Mouse (Mus musculus) adrenal gland, adult 8-10 months (tissue): Measurements from ENCODE around the gene Lman1l. TPM values are rescaled to one million over a fixed set of nuclear protein-coding genes. Genes with fewer than 3 reads are reported as not detected.
A peak's percentile ranks its signal among the peaks of the same experiment; 100 is the strongest.

ENCODE experiments used
- DNase-seq: peaks from one replicate; pipeline ENCODE4 v3.0.0; 2022
- total RNA-seq, 4 experiments: library from RNA; stranded (reverse); gene quantifications; 2 replicates each; pipeline ENCODE4 v1.2.4; 2022

Lman1l gene
- total RNA-seq, 4 experiments from 2014 or later, result not detected

DNA sequence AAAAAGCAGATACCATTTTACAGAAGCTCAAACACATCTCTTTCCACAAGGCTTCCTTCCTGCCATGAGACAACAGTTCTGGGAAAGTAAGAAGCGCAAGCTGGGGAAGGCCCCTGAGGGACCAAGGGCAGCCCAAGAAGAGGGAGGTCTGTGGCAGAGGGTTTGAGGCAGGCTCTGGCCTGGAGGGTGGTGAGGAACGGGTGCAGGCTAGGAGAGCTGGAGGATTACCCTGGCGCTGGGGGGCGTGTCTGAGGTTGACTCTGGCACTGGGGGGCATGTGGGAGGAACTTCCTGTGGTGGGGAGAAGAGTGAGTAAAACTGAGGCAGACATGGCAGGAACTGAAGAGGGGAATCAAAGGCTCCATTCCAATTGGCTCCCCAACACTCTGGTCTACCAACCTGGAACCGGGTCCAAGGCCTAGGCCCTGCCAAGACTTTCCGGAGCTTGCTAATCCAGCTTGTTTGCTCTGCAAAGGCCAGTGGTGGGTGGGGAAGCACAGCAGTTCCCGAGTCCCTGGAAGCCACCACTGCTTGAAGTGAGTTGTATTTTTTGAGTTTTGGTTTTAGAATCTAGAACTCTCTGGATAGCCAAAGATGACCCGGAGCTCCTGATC, 2.9 kb downstream of the Lman1l start:
- no peak for DNase-seq

DNA sequence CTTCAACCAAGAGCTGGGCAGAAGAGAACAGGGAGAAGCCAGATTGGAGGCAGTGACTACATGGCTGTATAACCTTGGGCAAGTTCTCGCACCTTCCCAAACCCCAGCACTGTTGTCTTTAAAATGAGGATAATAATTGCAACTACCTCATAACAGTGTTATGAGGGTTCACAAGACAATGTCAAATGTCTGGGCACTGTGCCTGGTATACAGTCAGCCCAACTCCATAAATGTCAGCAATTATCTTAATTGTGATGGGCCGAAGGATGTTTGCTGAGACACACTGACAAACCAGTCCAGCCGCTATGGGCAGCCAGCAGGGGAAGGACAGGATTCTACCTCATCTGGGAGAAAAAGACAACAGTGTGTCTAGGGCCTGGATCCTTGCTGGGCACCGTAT, 5.8 kb downstream of the Lman1l start:
- DNase-seq, result no peak

- no peak for DNase-seq
Measured at GRCm38 (mm10) chr9:57613975-57614374, 6.6 kb downstream of the Lman1l start.

DNA sequence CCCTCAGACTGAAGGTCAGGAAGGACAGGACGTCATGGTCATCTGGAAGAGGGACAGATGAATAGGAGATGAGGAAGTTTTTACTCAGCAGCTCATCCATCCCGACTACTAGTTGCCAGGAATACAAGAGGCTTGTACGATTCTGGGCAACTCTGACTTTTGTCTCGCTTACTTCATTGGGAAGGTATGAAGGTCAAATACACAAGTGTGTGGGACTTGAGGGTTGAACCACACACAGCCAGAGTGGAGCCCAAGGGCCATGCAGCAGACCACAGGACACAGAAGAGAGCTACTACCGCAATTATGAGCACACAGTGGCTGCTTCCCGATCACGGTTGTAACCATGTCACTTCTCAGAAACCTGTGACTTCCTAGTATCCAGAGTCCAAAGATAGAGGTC, 8.0 kb downstream of the Lman1l start:
- no peak for DNase-seq

- no peak for DNase-seq
Measured at GRCm38 (mm10) chr9:57610359-57610826, 10.2 kb downstream of the Lman1l start.

DNA sequence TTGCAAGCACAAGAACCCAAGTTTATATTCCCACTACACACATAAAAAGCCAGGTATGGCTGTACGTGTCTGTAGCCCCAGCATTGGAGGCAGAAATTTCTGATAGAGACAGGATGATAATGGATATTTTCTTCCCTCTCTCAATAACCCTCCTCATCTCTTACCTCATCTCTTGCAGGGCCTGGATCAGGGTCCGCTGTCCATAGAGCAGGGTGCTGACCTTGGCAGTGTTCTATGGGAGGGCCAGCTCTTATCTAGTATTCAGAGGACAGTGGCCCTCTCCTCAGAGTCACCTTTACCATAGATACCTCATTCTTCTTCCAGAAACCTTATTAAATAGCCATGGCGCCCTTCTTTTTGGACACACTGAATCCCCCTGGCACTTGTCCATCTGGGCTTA, 10.8 kb downstream of the Lman1l start:
- DNase-seq, result no peak

DNA sequence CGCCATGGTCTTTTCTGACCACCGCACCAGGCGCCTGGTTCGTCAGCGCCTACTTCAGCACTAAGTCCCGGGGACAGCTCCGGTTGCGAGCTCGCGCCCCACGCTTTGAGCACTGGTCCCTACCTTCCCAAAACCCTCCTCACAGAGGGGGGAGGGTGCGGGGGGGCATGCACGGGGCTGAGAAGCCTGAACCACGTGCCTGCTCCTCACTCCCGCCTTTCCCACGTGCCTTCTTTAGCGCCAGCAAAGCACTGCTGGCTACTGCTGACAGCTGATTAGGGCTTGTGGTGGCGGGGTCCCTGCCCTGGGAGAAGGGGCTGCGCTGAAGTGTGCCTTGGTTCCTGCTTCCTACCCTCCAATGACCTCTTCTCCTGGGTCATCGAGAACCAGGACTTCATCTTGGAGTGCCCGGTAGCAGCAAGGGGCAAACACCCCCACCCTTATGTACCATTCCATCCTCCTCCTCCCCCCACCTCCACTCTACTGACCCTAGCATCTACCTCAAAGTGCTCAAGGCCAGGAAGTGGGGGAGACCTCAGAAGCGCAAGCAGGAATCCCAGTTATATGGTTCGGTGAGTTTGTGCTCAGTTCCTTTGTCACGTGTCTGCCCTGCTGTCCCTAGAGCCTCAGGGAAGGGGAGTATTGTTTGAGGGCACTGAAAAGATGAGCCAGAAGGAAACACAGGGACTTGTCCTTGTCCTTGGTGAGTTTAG, 14.3 kb downstream of the Lman1l start, which contains the start of gene Cplx3:
TSS of gene Cplx3 (minus strand) at position 143 of the 713 bp plus-strand sequence.
- no peak for DNase-seq

GRCm38 (mm10) chr9:57605503-57605902, 15.1 kb downstream of the Lman1l start:
- DNase-seq, result no peak

- no peak for DNase-seq
Measured at GRCm38 (mm10) chr9:57604875-57605274, 15.7 kb downstream of the Lman1l start.

GRCm38 (mm10) chr9:57602098-57602497, 18.5 kb downstream of the Lman1l start:
- no peak for DNase-seq

DNA sequence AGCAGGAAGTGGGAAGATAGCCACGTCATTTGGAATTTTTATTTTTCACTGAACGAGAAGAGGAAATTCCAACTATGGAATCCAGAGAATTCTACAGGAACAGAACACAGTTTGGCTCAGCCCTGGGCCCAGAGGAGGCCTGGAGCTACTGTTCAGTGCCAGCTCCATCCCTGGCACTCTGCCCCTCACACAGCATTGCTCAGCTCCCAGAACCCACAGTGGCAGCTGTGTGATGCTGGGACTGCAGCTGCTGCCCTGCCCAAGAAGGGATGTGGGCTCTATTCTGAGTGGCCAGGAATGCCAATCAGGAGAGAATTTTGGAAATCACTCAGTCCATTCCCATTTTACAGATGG, 19.2 kb downstream of the Lman1l start:
- DNase-seq, result no peak

DNA sequence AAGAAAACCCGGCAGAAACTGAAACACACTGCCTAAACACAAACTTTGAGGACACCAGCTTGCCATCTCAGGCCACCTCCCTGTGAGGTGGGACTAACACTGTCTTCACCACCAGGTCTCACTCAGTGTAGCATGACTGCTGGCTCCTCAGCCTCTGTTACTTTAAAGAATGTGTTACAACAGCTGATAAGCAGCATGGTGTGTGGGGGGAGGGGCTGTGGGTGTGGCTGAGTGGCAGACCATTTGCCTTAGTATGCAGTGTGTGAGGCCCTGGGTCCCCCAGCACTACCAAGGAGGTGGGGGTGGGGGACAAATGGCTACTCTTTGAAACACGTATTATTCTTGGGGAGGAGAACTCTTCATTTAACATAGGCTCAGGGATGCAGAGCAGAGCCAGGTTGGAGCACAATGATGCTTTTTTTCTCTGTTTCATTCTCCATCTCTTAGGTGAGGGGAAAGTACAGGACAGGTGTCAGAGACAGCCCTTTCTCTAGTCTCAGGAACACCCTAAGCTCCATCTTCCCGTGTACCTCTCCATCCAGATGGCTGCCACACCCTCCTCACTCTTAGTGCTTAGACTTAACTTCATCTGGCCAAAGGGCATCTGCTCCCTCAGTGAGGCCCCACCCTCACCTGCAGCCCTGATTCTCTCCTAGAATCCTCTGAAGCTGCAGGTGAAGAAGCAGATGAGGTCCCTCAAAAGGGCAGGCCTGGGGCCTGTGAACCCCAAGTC, 19.8 kb downstream of the Lman1l start:
- no peak for DNase-seq

DNA sequence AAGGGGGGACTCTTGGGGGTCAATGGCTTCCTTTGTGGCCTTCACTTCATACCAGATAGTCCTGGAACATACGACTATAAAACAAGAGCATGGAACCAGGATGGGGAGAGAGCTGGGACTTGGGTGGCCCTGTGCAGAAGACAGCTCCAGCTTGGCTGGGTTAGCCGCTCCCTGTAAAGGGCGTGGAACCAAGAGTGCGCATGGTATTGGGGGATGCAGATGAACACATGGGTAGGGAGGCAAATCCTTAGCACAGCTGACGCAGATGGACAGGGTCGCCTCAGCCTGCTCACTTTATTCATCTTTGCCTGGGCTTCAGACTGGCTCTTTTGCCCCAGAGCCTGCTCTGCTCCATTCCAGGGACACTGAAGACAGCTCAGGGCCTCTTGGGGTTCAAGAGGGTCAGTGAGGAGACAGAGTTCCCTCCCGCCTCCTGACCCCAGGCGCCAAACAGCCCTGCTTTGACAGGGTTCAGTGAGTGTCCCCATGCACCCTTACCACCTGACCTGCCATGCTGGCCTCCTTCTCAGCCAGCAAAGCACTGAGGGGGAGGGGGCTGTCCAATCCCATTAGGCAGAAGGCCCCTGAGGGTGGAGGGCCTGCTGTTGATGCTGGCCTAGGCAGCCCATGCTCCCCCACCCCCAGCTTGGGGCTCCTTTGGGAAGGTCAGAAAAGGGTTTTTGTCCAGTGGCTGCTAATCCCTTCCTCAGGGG, 21.6 kb downstream of the Lman1l start:
- DNase-seq, result no peak

DNA sequence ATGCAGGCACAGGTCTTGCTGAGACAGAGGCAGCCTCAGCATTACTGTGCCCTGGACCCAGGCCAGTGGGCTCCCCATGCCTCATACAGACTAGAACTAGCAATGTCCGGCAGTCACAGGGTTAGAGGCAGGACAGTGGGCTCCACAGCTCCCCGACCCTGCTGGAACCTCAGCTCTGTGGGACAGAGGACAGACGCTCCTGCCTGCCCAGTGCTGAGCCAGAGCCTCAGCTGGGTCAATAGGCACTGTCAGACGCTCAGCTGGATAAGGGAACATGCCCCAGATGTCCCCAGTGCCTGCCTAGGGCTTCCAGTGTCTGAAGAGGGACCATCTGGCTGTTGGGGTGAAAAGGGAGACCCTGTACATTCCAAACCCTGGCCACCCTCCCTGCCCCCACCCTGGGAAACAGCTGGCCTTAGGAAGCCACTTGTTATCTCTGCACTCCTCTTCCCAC, 22.6 kb downstream of the Lman1l start:
- DNase-seq, result no peak

DNA sequence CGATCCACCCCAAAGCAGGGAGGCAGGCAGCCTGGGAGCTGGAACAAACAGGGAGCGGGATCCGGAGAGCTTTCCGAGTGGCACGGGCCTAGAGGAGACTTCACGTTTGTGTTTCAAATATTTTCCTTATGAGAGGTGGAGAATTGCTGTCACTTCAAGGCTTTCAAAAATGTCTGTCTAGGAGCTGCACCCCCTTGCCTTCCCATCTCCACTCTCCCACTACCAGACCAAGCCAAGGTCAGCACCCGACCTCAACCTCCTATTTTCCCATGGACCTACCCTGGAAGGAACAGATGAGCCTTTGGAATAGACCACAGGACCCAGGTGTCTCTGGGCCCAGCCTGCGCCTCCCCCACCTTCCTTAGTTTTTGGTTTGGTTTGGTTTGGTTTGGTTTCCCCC, 23.3 kb downstream of the Lman1l start:
- DNase-seq, result no peak

- no peak for DNase-seq
Measured at GRCm38 (mm10) chr9:57594174-57594509, 26.4 kb downstream of the Lman1l start.

- no peak for DNase-seq
Measured at GRCm38 (mm10) chr9:57593454-57594173, 27.0 kb downstream of the Lman1l start.

DNA sequence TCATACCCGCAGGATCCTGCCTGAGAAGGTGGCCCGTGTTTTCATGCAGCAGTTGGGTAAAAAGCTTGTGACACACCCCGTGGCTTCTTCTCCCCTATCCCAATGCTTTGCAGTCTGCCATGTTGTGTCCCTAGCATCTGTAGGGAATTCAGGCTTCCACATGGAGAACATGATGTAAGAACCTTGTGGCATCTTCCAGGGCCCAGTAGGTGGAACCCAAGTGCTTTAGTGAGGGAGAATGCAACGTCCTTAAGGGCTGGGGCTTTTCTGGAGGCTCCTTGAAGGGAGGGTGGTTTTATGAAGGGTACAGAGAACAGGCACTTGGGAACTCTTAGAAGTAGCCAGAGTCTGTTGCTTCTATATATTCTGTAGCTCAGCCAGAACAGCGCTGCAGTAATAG, 29.8 kb downstream of the Lman1l start:
- no peak for DNase-seq

DNA sequence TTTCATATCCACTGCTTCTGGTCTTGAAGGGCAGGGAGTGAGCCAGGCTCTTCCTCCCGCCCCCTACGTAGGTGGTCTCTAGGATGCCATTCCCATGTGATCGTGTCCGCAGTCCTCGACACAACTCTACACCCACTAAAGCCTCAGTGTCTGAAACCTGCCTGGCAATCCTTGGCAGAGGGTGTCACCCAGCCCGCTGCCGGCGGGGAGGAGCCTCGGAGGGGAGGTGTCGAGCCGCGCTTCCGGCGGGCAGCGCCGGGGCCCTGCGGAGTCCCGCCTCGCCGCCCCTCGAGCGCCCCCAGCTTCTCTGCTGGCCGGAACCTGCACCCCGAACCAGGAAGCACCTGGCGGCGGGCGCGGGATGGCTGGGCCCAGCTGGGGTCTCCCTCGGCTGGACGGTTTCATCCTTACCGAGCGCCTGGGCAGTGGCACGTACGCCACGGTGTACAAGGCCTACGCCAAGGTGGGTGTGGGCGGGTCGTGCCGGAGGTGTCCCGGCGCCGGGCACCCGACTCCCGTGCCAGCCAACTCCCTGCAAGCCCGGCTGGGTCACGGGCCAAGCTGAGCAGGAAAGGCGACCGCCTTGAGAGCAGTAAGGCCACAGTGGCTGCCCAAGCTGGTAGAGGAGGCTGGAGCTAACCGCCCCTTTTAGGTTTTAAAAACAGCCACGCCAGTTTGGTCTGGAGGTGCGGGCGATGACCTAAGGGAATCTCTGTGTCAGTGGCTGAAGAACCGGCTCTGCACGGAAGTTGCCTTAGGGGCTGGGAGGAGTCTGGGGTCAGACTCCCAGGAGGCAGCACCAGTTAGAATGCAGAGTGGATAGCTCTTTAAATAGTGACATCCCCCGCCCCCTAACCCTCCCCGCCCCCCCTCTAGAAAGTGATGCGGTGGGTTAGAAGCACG, 31.1 kb downstream of the Lman1l start, which contains the start of gene Ulk3:
TSS of gene Ulk3 (plus strand) at position 229 of the 903 bp plus-strand sequence.
- DNase-seq, result peak; percentile 72

DNA sequence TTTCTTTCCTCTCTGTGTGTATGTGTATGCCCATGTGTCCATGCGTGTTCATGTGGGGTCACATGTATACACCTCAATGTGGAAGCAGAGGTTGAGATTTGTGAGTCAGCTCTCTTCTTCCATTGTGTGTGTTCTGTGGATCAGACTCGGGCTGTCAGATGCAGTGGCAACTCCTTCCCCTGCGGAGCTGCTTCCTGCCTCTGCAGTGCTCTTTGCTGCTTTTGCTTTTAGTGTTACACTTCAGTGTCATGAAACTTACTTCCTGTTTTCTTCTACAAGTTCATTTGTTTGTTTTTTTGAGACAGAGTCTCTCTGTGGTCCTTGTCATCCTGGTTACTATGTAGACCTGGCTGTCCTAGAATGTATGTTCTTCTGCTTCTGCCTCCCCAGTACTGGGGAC, 35.6 kb downstream of the Lman1l start:
- no peak for DNase-seq
